Mouse (Mus musculus) heart, embryonic 14.5 days (tissue): Measurements from ENCODE around the gene Nsl1. TPM values are rescaled to one million over a fixed set of nuclear protein-coding genes. Genes with fewer than 3 reads are reported as not detected.

Experiments used
- ATAC-seq: fragments of 200-750 bp; cut with Nextera tagmentation; 2 replicates; pipeline ENCODE4 v1.8.0; 2017; ENCODE audit warnings: low read depth, moderate TSS enrichment; ENCODE audit not compliant: insufficient number of reproducible peaks, insufficient read depth, low FRiP score
- H3K27ac ChIP-seq, 2 experiments: fragments of 200-500 bp in 1 of 2; fragments of 300-500 bp in 1 of 2; sonication (generic) in 1 of 2; replicated peaks in 1 of 2; 2 replicates each; pipeline ENCODE4 v1.5.1; 2012 to 2014; ENCODE audit warnings: low read depth in 2 of 2, low read length in 2 of 2, control low read depth in 1 of 2, mild to moderate bottlenecking in 1 of 2, mixed read lengths in 1 of 2; ENCODE audit not compliant: control insufficient read depth in 1 of 2, insufficient read depth in 1 of 2
- H3K27me3 ChIP-seq: fragments of 300-500 bp; sonication (generic); 2 replicates; pipeline ENCODE4 v1.6.1; 2014; ENCODE audit warnings: mild to moderate bottlenecking, low read length, control low read depth; ENCODE audit not compliant: control insufficient read depth, insufficient read depth
- H3K36me3 ChIP-seq: fragments of 300-500 bp; sonication (generic); 2 replicates; pipeline ENCODE4 v1.6.1; 2014; ENCODE audit warnings: mild to moderate bottlenecking, control low read depth, low read length, mixed read lengths; ENCODE audit not compliant: control insufficient read depth, insufficient read depth
- H3K4me1 ChIP-seq, 2 experiments: fragments of 200-500 bp in 1 of 2; fragments of 300-500 bp in 1 of 2; sonication (generic) in 1 of 2; 2 replicates each; pipeline ENCODE4 v1.6.1; 2012 to 2014; ENCODE audit warnings: low read length in 2 of 2, control low read depth in 1 of 2, mixed read lengths in 1 of 2; ENCODE audit not compliant: control insufficient read depth in 2 of 2, insufficient read depth in 2 of 2
- H3K4me2 ChIP-seq: fragments of 300-500 bp; sonication (generic); 2 replicates; pipeline ENCODE4 v1.6.1; 2014; ENCODE audit warnings: mild to moderate bottlenecking, low read length
- H3K4me3 ChIP-seq, 2 experiments: fragments of 200-500 bp in 1 of 2; fragments of 300-500 bp in 1 of 2; sonication (generic) in 1 of 2; 2 replicates each; pipeline ENCODE4 v1.5.1; 2012 to 2014; ENCODE audit warnings: low read length in 2 of 2, mild to moderate bottlenecking in 2 of 2, control low read depth in 1 of 2, low read depth in 1 of 2, moderate library complexity in 1 of 2; ENCODE audit not compliant: control insufficient read depth in 1 of 2, insufficient read depth in 1 of 2
- H3K9ac ChIP-seq: fragments of 300-500 bp; sonication (generic); 2 replicates; pipeline ENCODE4 v1.6.1; 2014; ENCODE audit warnings: mild to moderate bottlenecking, low read length
- H3K9me3 ChIP-seq: fragments of 300-500 bp; sonication (generic); 2 replicates; pipeline ENCODE4 v1.6.1; 2016; ENCODE audit warnings: low read length, control low read depth; ENCODE audit not compliant: control insufficient read depth
- WGBS: fragments of 180-500 bp; shearing (Covaris S2); extraction: QIAGEN DNeasy Blood & Tissue Kit; methylation state at CpG from one replicate; pipeline ENCODE4 v1.1.7; 2014; 5-methylcytosine and 5-hydroxymethylcytosine counted together
- polyA plus RNA-seq: library from polyadenylated mRNA; unstranded; fragments of >200 nt; fragmentation: Nextera tagmentation; extraction: Ambion mirVana; gene quantifications from 2 replicates; pipeline ENCODE4 v1.2.1, GENCODE M21; 2014

Gene Nsl1
- polyA plus RNA-seq, 1 experiment from 2014 or later: 12.9 TPM

GRCm38 (mm10) chr1:191057461-191057860 lies 5.4 kb upstream of the Nsl1 start:
- Histone ChIP-seq H3K27me3 (no peaks in the 10 kb centered on the region), H3K9ac (no peak overlapping the region), H3K4me2 (no peak overlapping the region), H3K9me3 (no peaks in the 10 kb centered on the region), H3K36me3 (peaks cover 26% of the 10 kb centered on the region), H3K4me1 (peaks cover 0 to 3% of the 10 kb centered on the region in 2 experiments; a peak in 1 of 4 replicates), H3K4me3 (no peak overlapping the region), H3K27ac (no peak overlapping the region)
- 60% methylated on average over 3 of the region's 3 CpGs for WGBS
- no peak for ATAC-seq

DNA sequence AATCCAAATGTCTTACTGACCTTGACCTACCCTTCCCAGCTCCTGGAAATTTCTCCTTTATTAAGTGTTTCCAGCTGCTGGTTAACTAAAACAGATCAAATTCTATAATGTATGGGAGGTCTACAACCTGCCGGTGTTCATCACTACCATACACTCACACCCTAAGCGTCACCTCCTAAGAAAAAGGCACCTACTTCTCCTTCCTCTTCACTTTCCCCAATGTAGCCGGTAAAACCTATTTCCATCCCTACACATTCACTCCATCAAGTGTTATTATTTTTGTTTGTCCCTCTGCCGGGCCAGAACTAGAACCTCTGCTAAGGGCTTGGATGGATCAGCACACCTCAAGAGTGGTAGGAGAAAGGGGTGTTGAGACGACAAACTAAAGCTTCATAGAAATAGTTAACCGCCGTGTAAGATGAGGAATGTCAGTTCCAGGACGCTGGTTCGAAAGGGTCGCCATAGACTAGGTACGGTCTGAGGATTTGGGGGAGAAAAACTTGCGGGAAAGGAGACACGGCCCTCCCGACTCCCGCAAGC lies 501 bp upstream of the Nsl1 start:
- H3K9me3 ChIP-seq: no peaks in the 10 kb centered on the region
- 4% methylated on average over 15 of the region's 15 CpGs for WGBS
- H3K9ac ChIP-seq: peak overlapping the region; percentile 90
- H3K27me3 ChIP-seq: no peaks in the 10 kb centered on the region
- peak overlapping the region; percentile 66 to 72 for H3K4me3 ChIP-seq
- H3K36me3 ChIP-seq: peaks cover 28% of the 10 kb centered on the region
- ATAC-seq: no peak
- H3K4me1 ChIP-seq: peaks cover 2 to 5% of the 10 kb centered on the region in 2 experiments; a peak in 3 of 4 replicates
- peak overlapping the region; percentile 53 to 60 for H3K27ac ChIP-seq
- peak overlapping the region; percentile 88 for H3K4me2 ChIP-seq

GRCm38 (mm10) chr1:191063700-191064099 lies 888 bp downstream of the Nsl1 start:
- Histone ChIP-seq H3K36me3 (peaks cover 37% of the 10 kb centered on the region), H3K27ac (no peak overlapping the region), H3K4me3 (peak overlapping the region; percentile 66 to 72), H3K4me2 (peak overlapping the region; percentile 88), H3K9ac (peak overlapping the region; percentile 90), H3K4me1 (peaks cover 2 to 5% of the 10 kb centered on the region in 2 experiments; a peak in 3 of 4 replicates), H3K9me3 (no peaks in the 10 kb centered on the region), H3K27me3 (no peaks in the 10 kb centered on the region)
- ATAC-seq: no peak
- WGBS: 55% methylated on average over 9 of the region's 9 CpGs

DNA sequence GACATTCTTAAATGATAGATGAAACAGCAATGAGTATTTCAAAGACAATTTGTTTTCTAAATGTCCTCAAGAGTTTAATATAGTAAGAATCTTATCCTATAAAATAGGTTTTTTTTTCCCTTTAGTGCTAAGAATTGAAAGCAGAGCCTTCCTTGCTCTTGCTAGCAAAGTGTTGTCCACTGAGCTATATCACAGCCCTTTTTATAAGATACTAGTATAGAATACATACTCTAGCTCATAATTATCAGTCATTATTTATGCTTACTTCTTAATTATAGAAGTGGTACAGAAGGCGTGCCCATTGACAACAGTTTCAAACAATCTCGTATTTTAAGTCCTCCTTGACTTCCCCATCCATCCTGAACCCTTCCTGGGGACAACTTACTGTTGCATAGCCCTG lies 1.7 kb downstream of the Nsl1 start:
- Histone ChIP-seq H3K4me2 (no peak overlapping the region), H3K36me3 (peaks cover 45% of the 10 kb centered on the region), H3K4me1 (peaks cover 2 to 5% of the 10 kb centered on the region in 2 experiments; a peak in 3 of 4 replicates), H3K27me3 (no peaks in the 10 kb centered on the region), H3K9ac (no peak overlapping the region), H3K9me3 (no peaks in the 10 kb centered on the region), H3K27ac (no peak overlapping the region), H3K4me3 (no peak overlapping the region)
- ATAC-seq: no peak
- 84% methylated on average over 2 of the region's 2 CpGs for WGBS

GRCm38 (mm10) chr1:191065188-191065587 lies 2.4 kb downstream of the Nsl1 start:
- ATAC-seq: no peak
- Histone ChIP-seq H3K4me2 (no peak overlapping the region), H3K27ac (no peak overlapping the region), H3K4me1 (peaks cover 2 to 5% of the 10 kb centered on the region in 2 experiments; a peak in 3 of 4 replicates), H3K27me3 (no peaks in the 10 kb centered on the region), H3K36me3 (peaks cover 52% of the 10 kb centered on the region), H3K4me3 (no peak overlapping the region), H3K9me3 (no peaks in the 10 kb centered on the region), H3K9ac (no peak overlapping the region)
- WGBS: 79% methylated on average over 4 of the region's 4 CpGs

DNA sequence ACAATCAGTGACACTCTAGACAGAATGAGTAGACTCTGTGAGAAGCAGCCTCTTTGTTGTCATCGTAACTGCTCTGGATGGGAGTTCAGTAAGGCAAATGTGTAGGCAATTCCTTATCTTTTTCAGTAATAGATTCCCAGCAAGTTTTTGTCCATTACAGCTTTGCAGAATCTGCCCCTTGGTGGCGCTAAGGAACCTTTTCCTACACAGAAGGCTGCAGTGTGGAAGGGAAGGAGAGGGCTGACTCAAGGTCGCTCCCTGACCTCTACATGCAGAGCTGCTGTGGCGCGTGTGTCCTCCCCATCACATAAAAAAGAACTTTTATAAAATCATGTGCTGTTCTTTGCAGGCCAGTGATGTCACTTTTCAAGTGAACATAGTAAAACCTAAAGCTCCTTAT lies 5.6 kb downstream of the Nsl1 start:
- H3K4me3 ChIP-seq: no peak overlapping the region
- no peak overlapping the region for H3K4me2 ChIP-seq
- WGBS: 55% methylated on average over 5 of the region's 5 CpGs
- H3K27me3 ChIP-seq: no peaks in the 10 kb centered on the region
- no peaks in the 10 kb centered on the region for H3K9me3 ChIP-seq
- H3K36me3 ChIP-seq: peaks cover 83% of the 10 kb centered on the region
- ATAC-seq: no peak
- no peak overlapping the region; a peak in 1 of 4 replicates for H3K27ac ChIP-seq
- H3K9ac ChIP-seq: no peak overlapping the region
- peaks cover 2% of the 10 kb centered on the region in 2 experiments; a peak in 2 of 4 replicates for H3K4me1 ChIP-seq

- Histone ChIP-seq H3K4me2 (no peak overlapping the region), H3K36me3 (peaks cover 95% of the 10 kb centered on the region), H3K27me3 (no peaks in the 10 kb centered on the region), H3K27ac (no peak overlapping the region), H3K4me1 (peaks cover 0 to 3% of the 10 kb centered on the region in 2 experiments; a peak in 1 of 4 replicates), H3K9me3 (no peaks in the 10 kb centered on the region), H3K9ac (no peak overlapping the region), H3K4me3 (no peak overlapping the region)
- ATAC-seq: no peak
- WGBS: 85% methylated on average over 4 of the region's 4 CpGs
Measured at GRCm38 (mm10) chr1:191070259-191070658, 7.4 kb downstream of the Nsl1 start.

DNA sequence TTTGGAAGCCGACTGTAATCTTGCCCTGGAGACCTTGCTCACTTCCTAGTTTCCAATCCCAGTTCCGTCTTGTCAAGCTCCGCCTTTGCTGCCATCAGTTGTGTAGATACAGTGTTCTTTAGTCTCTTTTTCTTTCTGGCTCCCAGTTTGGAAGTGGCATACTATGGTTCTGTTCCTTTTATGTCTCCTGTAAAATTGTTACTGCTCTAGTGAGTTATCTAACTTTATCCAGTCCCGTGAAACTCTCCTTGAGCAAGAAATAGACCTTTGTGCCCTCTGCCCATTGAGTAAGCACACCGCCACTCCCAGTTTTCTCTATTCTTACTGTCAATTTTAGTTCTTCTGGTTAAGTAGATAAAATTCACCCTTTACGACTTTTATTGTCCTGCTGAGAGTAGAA lies 8.8 kb downstream of the Nsl1 start:
- Histone ChIP-seq H3K9me3 (no peaks in the 10 kb centered on the region), H3K27ac (no peak overlapping the region), H3K4me1 (peaks cover 0 to 3% of the 10 kb centered on the region in 2 experiments; a peak in 1 of 4 replicates), H3K4me2 (no peak overlapping the region), H3K36me3 (peaks cover 93% of the 10 kb centered on the region), H3K9ac (no peak overlapping the region), H3K27me3 (no peaks in the 10 kb centered on the region), H3K4me3 (no peak overlapping the region)
- WGBS: 88% methylated on average over 6 of the region's 6 CpGs
- no peak for ATAC-seq
